Mouse (Mus musculus): ENCODE measurements around the gene Rgs10. TPM values are rescaled to one million over a fixed set of nuclear protein-coding genes. Genes with fewer than 3 reads are reported as not detected.

Gene Rgs10
- polyA plus RNA-seq, 1 experiment from 2014 or later = 42.9 TPM

Other genes with a start within 250 kb of the Rgs10 start
- 22.4 and 28.3 TPM in 2 replicates for gene Cox6a2, start 212.4 kb downstream of the Rgs10 start, polyA plus RNA-seq (2015; fragmentation: Nextera tagmentation; extraction: Ambion mirVana)
- gene Armc5, start 181.4 kb downstream of the Rgs10 start, polyA plus RNA-seq (2015; fragmentation: Nextera tagmentation; extraction: Ambion mirVana) = 20.0 TPM in 2 replicates
- 9.4 TPM in 2 replicates for gene 9130023H24Rik, start 180.7 kb downstream of the Rgs10 start, polyA plus RNA-seq (2015; fragmentation: Nextera tagmentation; extraction: Ambion mirVana)
- 190 and 203 TPM in 2 replicates for gene Tgfb1i1, start 171.9 kb downstream of the Rgs10 start, polyA plus RNA-seq (2015; fragmentation: Nextera tagmentation; extraction: Ambion mirVana)
- gene Slc5a2, start 153.1 kb downstream of the Rgs10 start, polyA plus RNA-seq (2015; fragmentation: Nextera tagmentation; extraction: Ambion mirVana) = 0.39 TPM in 1 of 2 replicates, not detected in the other
- 32.0 and 36.3 TPM in 2 replicates for gene BC017158, start 120.6 kb downstream of the Rgs10 start, polyA plus RNA-seq (2015; fragmentation: Nextera tagmentation; extraction: Ambion mirVana)
- 26.8 and 27.1 TPM in 2 replicates for gene Tial1, start 43.0 kb upstream of the Rgs10 start, polyA plus RNA-seq (2015; fragmentation: Nextera tagmentation; extraction: Ambion mirVana)
- 24.0 and 26.3 TPM in 2 replicates for gene Bag3, start 104.9 kb upstream of the Rgs10 start, polyA plus RNA-seq (2015; fragmentation: Nextera tagmentation; extraction: Ambion mirVana)
- gene Inpp5f, start 192.6 kb upstream of the Rgs10 start, polyA plus RNA-seq (2015; fragmentation: Nextera tagmentation; extraction: Ambion mirVana) = 16.2 and 17.3 TPM in 2 replicates